Mouse (Mus musculus) heart, postnatal 25 days (tissue): Measurements from ENCODE around the gene Cog5. TPM values are rescaled to one million over a fixed set of nuclear protein-coding genes. Genes with fewer than 3 reads are reported as not detected.

Source experiments
- DNase-seq: peaks from one replicate; pipeline ENCODE4 v3.0.0; 2022; ENCODE audit warnings: low spot score
- intact Hi-C: fragments of 180-260 bp; cut with DNase I; formaldehyde crosslinking; loops from one replicate; pipeline ENCODE4 v1.15.1; 2025
- total RNA-seq, 2 experiments: library from RNA; stranded (reverse); gene quantifications; 2 replicates each; pipeline ENCODE4 v1.2.3; 2021

Gene Cog5
- total RNA-seq, 2 experiments from 2014 or later = 49.6 to 53.9 TPM

- intact Hi-C loops = no loop called here
- DNase-seq = no peak
Observed at GRCm38 (mm10) chr12:31965517-31966212, 311.0 kb downstream of the Cog5 start.

- DNase-seq = no peak
- intact Hi-C loops = no loop called here
Observed at GRCm38 (mm10) chr12:31966405-31966804, 311.7 kb downstream of the Cog5 start.

DNA sequence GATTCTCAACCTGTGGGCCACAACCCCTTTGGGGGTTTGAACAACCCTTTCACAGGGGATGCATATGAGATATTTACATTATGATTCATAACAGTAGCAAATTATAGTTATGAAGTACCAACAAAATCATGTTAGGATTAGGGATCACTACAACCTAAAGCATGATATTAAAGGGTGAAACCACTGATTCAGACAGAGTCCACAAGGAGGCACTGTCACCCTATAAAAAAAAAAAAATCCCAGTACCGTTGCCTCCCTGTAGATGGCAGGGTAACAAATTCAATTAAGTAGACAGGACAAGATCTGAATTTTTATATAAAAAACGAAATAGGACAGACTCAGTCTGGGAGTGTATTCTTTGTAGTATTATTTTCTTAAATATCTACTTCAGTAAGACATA lies 312.9 kb downstream of the Cog5 start:
- intact Hi-C loops = loop anchor here (1.0 kb wide), 1 partner anchor 279 kb away; no protein-coding TSS in a partner anchor
- DNase-seq = no peak

DNA sequence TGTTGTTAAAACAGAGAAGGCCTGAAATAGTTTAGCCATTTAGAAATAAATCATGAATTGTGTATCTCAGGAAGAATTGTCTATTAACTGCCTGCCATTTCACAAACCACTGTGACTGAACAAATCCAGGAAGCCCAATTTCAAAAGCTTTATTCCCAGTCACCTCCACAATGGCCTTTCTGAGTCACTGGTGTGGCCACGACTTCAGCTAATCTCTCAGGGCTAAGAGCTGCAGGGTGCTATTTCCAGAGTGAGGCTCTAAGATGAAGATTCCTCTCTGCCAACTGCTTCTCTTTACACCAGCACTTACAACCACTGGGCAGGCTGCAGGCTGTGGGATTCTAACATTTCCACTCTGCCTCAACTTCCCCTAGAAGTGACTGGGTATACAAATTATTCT lies 314.4 kb downstream of the Cog5 start:
- no peak for DNase-seq
- intact Hi-C loops = no loop called here

GRCm38 (mm10) chr12:31971547-31971946 lies 316.9 kb downstream of the Cog5 start:
- intact Hi-C loops = loop anchor here (10.0 kb wide), 1 partner anchor 403 kb away; the partner anchor contains the start of gene Ccdc71l
- no peak for DNase-seq

- intact Hi-C loops = loop anchor here (10.0 kb wide), 1 partner anchor 401 kb away; the partner anchor contains the start of gene Ccdc71l
- peak; percentile 46 for DNase-seq
Observed at GRCm38 (mm10) chr12:31973473-31974172, 319.0 kb downstream of the Cog5 start.

DNA sequence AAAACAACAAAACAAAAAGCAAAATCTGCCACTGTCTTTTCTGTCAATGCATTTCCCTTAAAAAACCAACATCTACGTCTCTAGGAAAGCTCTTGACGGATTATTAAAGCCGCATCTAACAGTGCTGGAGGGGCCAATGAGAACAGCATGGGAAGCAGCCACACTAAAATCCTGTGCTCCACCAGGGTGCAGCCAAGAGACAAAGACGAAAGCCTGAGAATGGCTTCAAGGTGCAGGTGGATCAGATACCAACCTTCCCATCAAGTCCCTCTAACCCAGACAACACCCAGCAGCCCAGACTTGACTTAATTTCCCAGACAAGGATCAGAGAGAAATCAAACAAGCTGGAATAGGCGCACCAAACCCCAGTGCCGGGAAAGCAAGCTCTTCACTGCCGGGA lies 321.9 kb downstream of the Cog5 start:
- DNase-seq = no peak
- intact Hi-C loops = loop anchor here (10.0 kb wide), 1 partner anchor 398 kb away; the partner anchor contains the start of gene Ccdc71l

- intact Hi-C loops = loop anchor here (10.0 kb wide), 1 partner anchor 397 kb away; the partner anchor contains the start of gene Ccdc71l
- no peak for DNase-seq
Observed at GRCm38 (mm10) chr12:31977613-31978195, 323.0 kb downstream of the Cog5 start.

DNA sequence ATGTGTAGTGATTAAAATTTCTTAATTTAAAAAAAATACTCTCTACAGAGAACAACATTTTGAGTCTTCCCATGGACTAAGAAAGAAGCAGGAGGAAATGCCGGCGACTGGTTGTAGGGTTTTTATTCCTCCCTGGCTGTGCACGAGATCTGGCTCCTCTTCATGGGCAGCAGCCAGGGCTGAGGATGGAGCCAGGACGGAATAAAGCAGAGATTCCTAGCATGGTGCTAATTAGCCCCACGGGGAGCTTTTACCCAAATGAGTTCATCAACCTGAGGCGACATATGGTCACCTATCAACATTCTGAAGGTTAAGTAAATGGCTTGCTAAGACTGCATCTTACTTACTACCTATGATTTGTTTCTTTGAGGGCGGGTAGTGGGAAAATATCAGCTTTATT lies 328.6 kb downstream of the Cog5 start:
- intact Hi-C loops = no loop called here
- DNase-seq = no peak

- DNase-seq = no peak
- intact Hi-C loops = no loop called here
Observed at GRCm38 (mm10) chr12:31983769-31984168, 329.1 kb downstream of the Cog5 start.

- DNase-seq = no peak
- intact Hi-C loops = no loop called here
Observed at GRCm38 (mm10) chr12:31984206-31984605, 329.5 kb downstream of the Cog5 start.

GRCm38 (mm10) chr12:31984664-31985063 lies 330.0 kb downstream of the Cog5 start:
- DNase-seq = no peak
- intact Hi-C loops = no loop called here

DNA sequence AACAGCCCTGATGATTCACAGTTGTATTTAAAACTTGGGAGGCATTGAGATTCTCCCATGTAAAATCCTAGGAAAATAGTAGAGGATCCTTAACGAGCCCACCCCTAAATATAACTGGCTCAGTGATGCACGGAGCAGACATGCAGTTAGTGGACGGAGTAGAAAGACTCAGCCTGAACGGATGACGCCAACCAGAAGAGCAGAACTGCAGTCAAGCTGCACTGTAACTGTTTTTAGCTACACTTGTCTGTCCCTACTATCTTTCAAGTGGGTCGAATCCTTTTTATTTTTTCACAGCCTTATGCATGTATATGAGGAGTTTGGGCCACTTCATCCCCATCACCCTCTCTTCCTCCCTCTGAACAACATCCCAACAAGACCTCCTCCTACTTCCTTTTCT lies 331.1 kb downstream of the Cog5 start:
- intact Hi-C loops = no loop called here
- no peak for DNase-seq

DNA sequence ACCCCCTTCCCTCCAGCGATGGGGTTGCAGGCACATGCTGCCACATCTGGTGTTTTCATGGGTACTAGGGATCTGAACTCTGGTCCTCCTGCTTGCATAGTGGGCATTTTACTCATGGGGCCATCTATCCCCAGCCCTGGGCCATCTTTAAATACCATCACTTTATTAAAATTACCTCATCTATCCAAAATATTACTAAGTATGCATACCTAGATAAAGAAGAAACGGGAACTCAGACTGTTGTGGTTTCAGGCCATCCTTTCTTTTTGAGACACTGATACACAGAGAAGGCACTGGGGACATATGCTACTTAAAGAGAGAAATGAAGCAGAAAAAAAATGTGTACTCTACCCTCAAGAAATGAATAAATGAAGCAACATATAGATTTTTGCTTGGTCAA lies 331.8 kb downstream of the Cog5 start:
- intact Hi-C loops = no loop called here
- no peak for DNase-seq

Other genes starting within 250 kb of the Cog5 start
- gene Cbll1, start 155.3 kb upstream of the Cog5 start, total RNA-seq = 10 to 100 TPM; 10.1 to 11.1 TPM
- under 1 TPM; 0.08 to 0.13 TPM for gene Slc26a4, start 94.9 kb upstream of the Cog5 start, total RNA-seq
- 10 to 100 TPM; 30.6 to 34.5 TPM for gene Bcap29, start 20.2 kb upstream of the Cog5 start, total RNA-seq
- 1 to 10 TPM; 7.4 to 8.5 TPM for gene Dus4l, start within 50 bp of the Cog5 start, total RNA-seq
- gene Gpr22, start 59.1 kb downstream of the Cog5 start, total RNA-seq = 10 to 100 TPM; 19.5 to 20.5 TPM